Mouse (Mus musculus) layer of hippocampus, postnatal 14 days (tissue): Measurements from ENCODE around the gene Megf9. TPM values are rescaled to one million over a fixed set of nuclear protein-coding genes. Genes with fewer than 3 reads are reported as not detected.
A peak's percentile ranks its signal among the peaks of the same experiment; 100 is the strongest.

Experiments
- DNase-seq, 2 experiments: peaks; one replicate each; pipeline ENCODE4 v3.0.0; 2021 to 2022; ENCODE audit warnings: low spot score in 2 of 2, mixed read lengths in 1 of 2
- total RNA-seq, 2 experiments: library from RNA; stranded (reverse); gene quantifications; 2 replicates each; pipeline ENCODE4 v1.2.3; 2021

Megf9 gene
- total RNA-seq, 2 experiments from 2014 or later, result 117 to 127 TPM

DNA sequence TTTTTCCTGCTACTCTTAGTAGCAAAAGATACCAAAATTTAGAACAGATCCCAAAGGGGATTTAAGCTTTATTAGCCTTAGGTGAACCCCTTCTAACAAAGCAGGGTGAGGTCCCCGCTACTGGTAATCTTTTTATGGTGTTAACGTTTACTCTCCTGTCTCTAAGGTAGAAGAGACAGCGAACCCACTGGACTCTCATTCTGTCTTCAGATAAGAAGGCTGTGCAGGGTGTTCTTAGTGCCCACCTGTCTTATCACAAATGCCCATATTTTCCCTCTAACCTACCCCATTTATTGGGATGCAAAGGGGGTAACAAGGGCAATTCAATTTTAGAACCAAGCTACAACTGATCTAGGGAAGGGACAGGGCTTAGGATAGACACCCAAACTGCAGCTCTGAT, 6.2 kb downstream of the Megf9 start:
- no peak for DNase-seq

DNA sequence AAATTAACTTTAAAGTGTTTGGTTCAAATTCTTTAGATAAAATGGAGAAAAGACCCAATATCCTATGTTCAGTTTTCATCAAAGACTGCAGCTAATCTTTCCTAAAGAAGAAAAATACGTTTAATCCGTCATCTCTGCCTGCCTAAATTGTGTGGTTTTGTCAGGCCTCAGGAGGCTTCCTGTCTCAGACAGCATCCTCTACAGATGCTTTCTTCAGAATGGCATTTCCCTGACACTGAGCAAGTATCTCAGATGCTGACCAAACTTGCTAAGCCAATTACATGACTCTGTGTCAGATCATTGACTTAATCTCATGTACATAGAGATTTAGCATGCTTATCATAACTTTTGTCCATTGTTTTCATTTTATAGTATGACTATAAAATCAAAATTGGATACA, 11.4 kb downstream of the Megf9 start:
- DNase-seq, result no peak

GRCm38 (mm10) chr4:70521506-70522292, 13.1 kb downstream of the Megf9 start:
- no peak for DNase-seq

DNA sequence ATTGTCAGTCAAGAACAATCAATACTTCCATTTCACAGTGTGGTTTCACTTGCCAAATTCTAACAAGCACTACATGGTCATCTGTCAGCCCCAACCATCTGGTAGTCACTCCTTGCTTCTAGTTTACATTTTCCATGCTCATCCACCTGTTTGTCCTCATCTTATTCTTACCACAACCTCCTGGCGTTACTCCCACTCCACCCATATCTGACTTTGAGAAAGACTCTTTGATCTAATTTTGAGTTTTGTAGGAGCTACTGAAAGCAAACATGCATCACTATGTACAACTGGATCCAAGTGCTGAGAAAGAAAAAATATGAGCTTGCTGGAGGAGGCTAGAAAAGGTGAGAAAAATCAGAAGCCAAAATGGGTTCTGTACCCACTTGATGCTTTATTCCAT, 17.1 kb downstream of the Megf9 start:
- no peak for DNase-seq

DNA sequence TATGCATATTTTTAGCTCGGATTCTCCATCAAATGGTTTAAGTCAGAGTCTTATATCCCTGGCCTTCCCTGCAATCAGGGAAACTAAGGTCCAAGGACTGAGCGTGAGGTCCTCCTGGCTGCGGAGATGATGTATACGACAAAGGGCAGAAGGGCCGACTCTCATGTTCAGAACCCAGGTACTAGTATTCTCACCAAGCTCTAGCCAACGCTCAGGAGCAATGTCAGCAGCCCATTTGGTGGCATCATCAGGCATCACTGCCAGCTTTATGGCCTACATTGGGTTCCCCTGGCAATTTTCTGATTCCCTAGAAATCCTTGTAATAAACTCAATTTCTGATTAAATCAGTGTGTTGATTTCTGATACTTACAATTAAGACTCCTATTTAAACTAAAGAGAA, 18.5 kb downstream of the Megf9 start:
- no peak for DNase-seq

- no peak for DNase-seq
Observed at GRCm38 (mm10) chr4:70515514-70515913, 19.3 kb downstream of the Megf9 start.

- peak in 1 of 2 experiments; percentile 42 for DNase-seq
Observed at GRCm38 (mm10) chr4:70509987-70510386, 24.8 kb downstream of the Megf9 start.

- DNase-seq, result no peak
Observed at GRCm38 (mm10) chr4:70509565-70509964, 25.2 kb downstream of the Megf9 start.

DNA sequence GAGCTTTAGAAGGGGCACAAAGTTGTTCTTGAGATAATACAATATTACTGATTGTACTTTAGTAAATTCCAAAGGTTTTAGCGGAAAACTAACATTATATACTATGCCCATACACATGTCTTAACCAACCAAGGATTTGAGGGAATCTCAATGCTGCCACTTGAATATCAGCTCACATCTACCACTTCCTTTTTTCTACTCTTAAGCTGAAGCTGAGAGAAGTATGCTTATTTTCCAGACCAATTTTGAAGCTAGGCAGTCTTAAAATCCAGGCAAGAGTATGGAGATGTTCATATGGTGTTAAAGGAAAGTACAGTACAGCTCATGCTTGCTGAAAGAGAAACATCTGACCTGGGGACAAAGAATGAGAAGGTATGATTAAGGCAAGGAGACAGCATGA, 26.6 kb downstream of the Megf9 start:
- DNase-seq, result no peak

GRCm38 (mm10) chr4:70505951-70506350, 28.8 kb downstream of the Megf9 start:
- no peak for DNase-seq

DNA sequence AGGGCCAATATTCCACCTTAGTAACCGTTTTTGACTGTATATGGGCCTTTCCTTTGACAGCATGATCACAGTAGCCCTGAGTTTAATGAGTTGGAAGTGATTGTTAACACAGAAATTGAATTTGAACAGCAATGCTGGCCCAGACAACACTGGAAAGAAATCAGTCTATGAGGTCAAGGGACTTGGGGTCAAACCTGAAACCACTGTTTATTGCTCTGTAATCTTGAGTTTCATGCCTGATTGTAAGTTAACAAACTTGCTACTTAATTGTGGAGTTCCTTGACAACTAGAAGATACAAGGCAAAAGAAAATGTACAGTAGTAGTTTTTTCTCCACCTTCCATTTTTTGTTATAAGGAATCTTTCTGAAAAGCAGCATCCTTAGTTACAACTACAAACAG, 31.0 kb downstream of the Megf9 start:
- DNase-seq, result no peak

DNA sequence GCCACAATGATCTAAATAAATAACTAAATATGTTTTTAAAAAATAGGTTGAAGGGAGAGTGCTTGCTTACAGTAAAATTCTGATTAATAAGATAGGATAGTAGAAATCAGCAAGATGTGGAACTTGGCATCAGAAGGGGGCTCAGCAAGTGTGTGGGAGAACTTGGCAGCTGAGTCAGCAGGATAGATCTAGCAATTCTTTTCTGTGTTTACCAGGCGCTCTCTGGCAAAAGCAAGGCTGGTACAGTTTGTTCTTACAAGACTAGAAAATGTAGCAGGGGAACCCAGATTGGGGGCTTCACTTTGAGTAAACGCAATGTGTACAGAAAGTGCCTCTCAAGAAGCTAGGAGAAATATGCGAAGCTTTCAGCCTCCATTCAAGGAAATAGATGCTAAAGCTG, 35.5 kb downstream of the Megf9 start:
- DNase-seq, result peak; percentile 59 to 89

DNA sequence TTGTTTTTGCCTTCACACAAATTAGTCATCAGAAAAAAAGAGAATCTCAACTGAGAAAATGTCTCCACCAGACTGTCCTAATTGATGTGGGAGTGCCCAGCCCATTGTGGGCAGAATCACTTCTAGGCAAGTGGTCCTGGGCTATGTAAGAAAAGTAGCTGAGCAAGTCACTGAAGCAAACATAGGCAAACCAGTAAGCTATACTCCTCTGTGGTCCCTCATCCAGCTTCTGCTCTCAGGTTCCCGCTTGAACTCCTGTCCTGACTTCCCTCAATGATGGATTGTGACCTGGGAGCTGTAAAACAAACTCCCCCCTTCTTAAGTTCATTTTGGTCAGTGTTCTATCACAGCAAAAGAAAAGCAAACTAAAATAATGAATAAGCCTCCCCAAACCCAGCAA, 37.8 kb downstream of the Megf9 start:
- DNase-seq, result no peak

GRCm38 (mm10) chr4:70489792-70490191, 45.0 kb downstream of the Megf9 start:
- DNase-seq, result no peak

DNA sequence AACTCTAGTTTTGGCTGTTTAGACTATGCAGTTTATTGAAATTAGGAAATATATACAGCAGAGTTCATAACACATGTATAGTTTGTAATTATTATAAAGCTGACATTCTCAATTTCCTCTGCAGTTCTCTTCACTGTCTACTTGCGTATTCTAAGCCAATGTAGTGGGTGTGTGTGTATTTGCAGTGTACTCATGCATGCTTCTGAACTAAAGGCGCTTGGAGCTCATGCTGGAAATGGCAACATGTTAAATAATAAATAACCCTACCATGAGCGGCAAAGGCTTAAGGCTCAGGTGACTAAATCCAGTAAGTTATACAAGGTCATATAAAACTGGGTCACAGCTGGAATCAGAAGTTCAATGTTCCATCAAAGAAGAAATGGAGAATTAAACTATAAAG, 46.4 kb downstream of the Megf9 start:
- DNase-seq, result no peak

DNA sequence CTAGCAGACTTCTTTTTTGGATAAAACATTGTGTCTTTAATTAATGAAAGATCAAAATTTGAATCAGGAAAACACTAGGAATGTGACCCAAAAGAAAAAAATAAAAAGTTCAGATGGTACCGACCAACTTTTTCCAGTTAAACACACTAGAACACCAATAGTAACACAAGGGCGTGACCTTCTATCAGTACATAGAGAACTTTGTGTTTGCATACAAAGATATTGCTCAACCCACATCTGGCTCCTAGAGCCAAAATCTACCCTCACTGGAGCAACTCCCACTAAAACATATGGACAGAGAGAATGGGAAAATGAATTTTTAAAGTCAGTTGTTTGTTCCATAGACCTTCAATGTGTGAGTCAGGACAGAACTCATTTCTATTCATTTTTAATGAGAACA, 50.7 kb downstream of the Megf9 start:
- DNase-seq, result no peak

GRCm38 (mm10) chr4:70481931-70482330, 52.9 kb downstream of the Megf9 start:
- DNase-seq, result no peak

- no peak for DNase-seq
Observed at GRCm38 (mm10) chr4:70471398-70471797, 63.4 kb downstream of the Megf9 start.

GRCm38 (mm10) chr4:70465921-70466689, 68.7 kb downstream of the Megf9 start:
- DNase-seq, result no peak

GRCm38 (mm10) chr4:70463302-70463701, 71.5 kb downstream of the Megf9 start:
- DNase-seq, result no peak

GRCm38 (mm10) chr4:70461416-70461815, 73.4 kb downstream of the Megf9 start:
- no peak for DNase-seq

GRCm38 (mm10) chr4:70452161-70452560, 82.6 kb downstream of the Megf9 start:
- DNase-seq, result no peak

- DNase-seq, result peak in 1 of 2 experiments; percentile 64
Observed at GRCm38 (mm10) chr4:70451750-70452149, 83.0 kb downstream of the Megf9 start.
